Mouse (Mus musculus): ENCODE results near the gene Hsfy2. TPM values are rescaled to one million over a fixed set of nuclear protein-coding genes. Genes with fewer than 3 reads are reported as not detected.

Hsfy2 gene
- not detected for polyA plus RNA-seq (2014; fragmentation: Illumina TruSeq; extraction: RNeasy Lipid Tissue Mini Kit (QIAGEN cat#74804); ENCODE audit: low read depth, low replicate concordance)

DNA sequence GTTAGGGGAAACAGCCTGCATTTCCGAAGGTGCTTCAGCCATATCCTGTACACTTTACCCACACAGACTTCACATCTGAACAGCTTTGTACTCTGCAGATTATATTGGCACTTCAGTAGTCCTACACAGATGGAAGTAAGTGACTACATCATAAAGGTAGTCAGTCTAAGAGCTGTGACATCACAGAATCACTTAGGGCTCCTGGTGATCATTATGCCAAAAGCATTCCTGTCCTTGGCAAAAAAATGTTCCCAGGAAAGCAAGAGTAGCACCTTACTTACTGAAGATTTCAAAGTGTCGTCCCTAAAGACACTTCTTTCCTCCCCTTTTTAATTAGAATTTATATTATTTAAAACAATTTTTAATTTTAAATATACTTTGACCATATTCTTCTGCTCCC is at the start of gene Hsfy2:
Hsfy2 (minus strand) TSS at position 101 of the 400 bp plus-strand sequence.

